Mouse (Mus musculus): Measurements from ENCODE around the gene Gm21972. TPM values are rescaled to one million over a fixed set of nuclear protein-coding genes. Genes with fewer than 3 reads are reported as not detected.

Gene Gm21972
- total and polyA plus RNA-seq, 3 experiments: 0.65 to 52.7 TPM; not detected in 1

DNA sequence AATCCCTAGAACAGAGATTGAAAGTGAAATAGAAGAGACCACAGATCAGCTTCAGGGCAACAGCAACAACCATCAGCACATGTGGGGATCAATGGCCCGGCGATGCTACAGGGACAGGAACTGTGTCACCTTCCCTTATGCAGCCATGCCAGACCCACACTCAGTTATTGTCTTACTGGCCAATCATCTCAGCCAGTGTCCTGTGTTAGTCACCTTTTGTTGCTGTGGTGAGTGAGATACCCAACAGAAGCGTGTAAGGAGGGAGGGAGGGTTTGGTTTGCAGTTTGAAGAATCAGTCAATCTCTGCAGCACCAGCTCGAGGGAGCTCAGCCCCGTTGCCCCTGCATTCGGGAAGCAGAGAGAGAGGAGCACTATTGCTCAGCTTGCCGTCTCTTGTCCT is 77.2 kb downstream of the Gm21972 start:
- no peaks in the 10 kb centered on the region for H3K9me3 ChIP-seq (replicated peaks; ENCODE audit: insufficient read depth, low read length)
- no peak overlapping the region for H3K27ac ChIP-seq (ENCODE audit: control insufficient read depth, low read depth, low read length)
- H3K9ac ChIP-seq (ENCODE audit: control insufficient read depth, low read depth, low read length, poor library complexity, severe bottlenecking): no peak overlapping the region
- H3K4me1 ChIP-seq (ENCODE audit: control insufficient read depth in 1 of 2, insufficient read depth in 2 of 2, low read length in 2 of 2): peaks cover 6 to 17% of the 10 kb centered on the region in 2 experiments
- no peaks in the 10 kb centered on the region for H3K27me3 ChIP-seq (ENCODE audit: control insufficient read depth in 1 of 2, insufficient read depth in 2 of 2, low read length in 2 of 2)
- peaks cover 0 to 14% of the 10 kb centered on the region in 2 experiments; a peak in 2 of 4 replicates for H3K36me3 ChIP-seq (ENCODE audit: control insufficient read depth in 1 of 2, insufficient read depth in 2 of 2, low read length in 2 of 2)
- no peak for TF ChIP-seq RAD21 (IDR thresholded peaks at IDR 0.05; ENCODE audit: low read depth, low read length)
- no peak for TF ChIP-seq MAFK (IDR thresholded peaks at IDR 0.05; ENCODE audit: borderline replicate concordance, low read depth, low read length)
- TF ChIP-seq HCFC1 (IDR thresholded peaks at IDR 0.05; ENCODE audit: low read depth, low read length): no peak
- TF ChIP-seq ZKSCAN1 (IDR thresholded peaks at IDR 0.05; ENCODE audit: low read depth, low read length): no peak
- TF ChIP-seq ZNF384 (IDR thresholded peaks at IDR 0.05; ENCODE audit: low read depth, low read length): no peak
- TF ChIP-seq ZMIZ1 (IDR thresholded peaks at IDR 0.05; ENCODE audit: low read depth, low read length): no peak
- no peak for TF ChIP-seq TCF12 (IDR thresholded peaks at IDR 0.05; ENCODE audit: low read depth, low read length)
- TF ChIP-seq ETS1 (IDR thresholded peaks at IDR 0.05; ENCODE audit: low read depth, low read length): no peak
- no peak for TF ChIP-seq CTCF (IDR thresholded peaks at IDR 0.05 in 2 of 3, conservative IDR thresholded peaks at IDR 0.05 in 1 of 3; ENCODE audit: control insufficient read depth in 1 of 3, insufficient read depth in 1 of 3, low read depth in 2 of 3, low read length in 3 of 3, poor library complexity in 1 of 3, severe bottlenecking in 1 of 3)
- no peak for TF ChIP-seq TBP (IDR thresholded peaks at IDR 0.05; ENCODE audit: low read depth, low read length)
- no peak for TF ChIP-seq POLR2AphosphoS2 (IDR thresholded peaks at IDR 0.05; ENCODE audit: low read length)
- no peak for TF ChIP-seq USF1 (IDR thresholded peaks at IDR 0.05; ENCODE audit: low read depth, low read length)
- TF ChIP-seq SMC3 (IDR thresholded peaks at IDR 0.05; ENCODE audit: low read depth, low read length): no peak
- no peak for TF ChIP-seq JUND (IDR thresholded peaks at IDR 0.05; ENCODE audit: low read depth, low read length)
- no peak for TF ChIP-seq MEF2A (IDR thresholded peaks at IDR 0.05; ENCODE audit: extremely low read depth, insufficient replicate concordance, low read depth, low read length, poor library complexity, severe bottlenecking)
- no peak for TF ChIP-seq CHD1 (IDR thresholded peaks at IDR 0.05; ENCODE audit: low read depth, low read length)
- no peak for TF ChIP-seq NELFE (IDR thresholded peaks at IDR 0.05; ENCODE audit: low read depth, low read length)
- TF ChIP-seq SIN3A (IDR thresholded peaks at IDR 0.05; ENCODE audit: low read length): no peak
- H3K4me3 ChIP-seq (ENCODE audit: control insufficient read depth in 1 of 2, insufficient read depth in 1 of 2, low read depth in 2 of 2, low read length in 2 of 2): no peak overlapping the region
- no peaks in the 10 kb centered on the region for H3K79me2 ChIP-seq (ENCODE audit: control insufficient read depth, insufficient read depth, low read length, poor library complexity)
- DNase-seq (ENCODE audit: low read depth, low spot score): no peak

DNA sequence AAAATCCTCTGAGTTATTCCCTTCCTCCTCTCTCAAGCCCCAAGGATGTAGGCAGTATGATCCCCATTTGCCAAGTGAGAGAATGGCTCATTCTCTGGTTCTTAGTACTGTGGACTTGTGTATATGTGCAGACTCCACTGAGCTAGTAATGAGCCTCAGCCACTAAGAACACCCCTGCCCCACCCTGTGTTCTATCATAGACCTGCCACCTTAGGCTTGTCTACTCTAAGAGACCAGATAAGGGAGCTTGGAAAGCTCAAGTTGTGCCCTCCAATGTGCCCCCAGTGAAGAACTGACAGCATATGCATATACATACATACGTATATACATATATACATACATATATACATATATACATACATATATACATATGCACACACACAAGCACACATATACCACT is 78.1 kb downstream of the Gm21972 start:
- no peak overlapping the region for H3K4me3 ChIP-seq (ENCODE audit: control insufficient read depth in 1 of 2, insufficient read depth in 1 of 2, low read depth in 2 of 2, low read length in 2 of 2)
- H3K4me1 ChIP-seq (ENCODE audit: control insufficient read depth in 1 of 2, insufficient read depth in 2 of 2, low read length in 2 of 2): peaks cover 13 to 22% of the 10 kb centered on the region in 2 experiments
- H3K79me2 ChIP-seq (ENCODE audit: control insufficient read depth, insufficient read depth, low read length, poor library complexity): no peaks in the 10 kb centered on the region
- H3K36me3 ChIP-seq (ENCODE audit: control insufficient read depth in 1 of 2, insufficient read depth in 2 of 2, low read length in 2 of 2): peaks cover 0 to 20% of the 10 kb centered on the region in 2 experiments; a peak in 2 of 4 replicates
- no peak for DNase-seq (ENCODE audit: low read depth, low spot score)
- no peak overlapping the region for H3K9ac ChIP-seq (ENCODE audit: control insufficient read depth, low read depth, low read length, poor library complexity, severe bottlenecking)
- no peak for TF ChIP-seq CTCF (IDR thresholded peaks at IDR 0.05 in 2 of 3, conservative IDR thresholded peaks at IDR 0.05 in 1 of 3; ENCODE audit: control insufficient read depth in 1 of 3, insufficient read depth in 1 of 3, low read depth in 2 of 3, low read length in 3 of 3, poor library complexity in 1 of 3, severe bottlenecking in 1 of 3)
- no peak for TF ChIP-seq GABPA (IDR thresholded peaks at IDR 0.05; ENCODE audit: low read depth, low read length)
- TF ChIP-seq ELF1 (IDR thresholded peaks at IDR 0.05; ENCODE audit: low read depth, low read length): no peak
- no peak for TF ChIP-seq EP300 (IDR thresholded peaks at IDR 0.05; ENCODE audit: low read depth in 1 of 2, low read length in 2 of 2)
- no peak for TF ChIP-seq NRF1 (IDR thresholded peaks at IDR 0.05; ENCODE audit: insufficient read depth, low read depth, low read length, poor library complexity, severe bottlenecking)
- TF ChIP-seq USF1 (IDR thresholded peaks at IDR 0.05; ENCODE audit: low read depth, low read length): no peak
- TF ChIP-seq RCOR1 (IDR thresholded peaks at IDR 0.05; ENCODE audit: low read depth, low read length): no peak
- TF ChIP-seq GATA1 (IDR thresholded peaks at IDR 0.05; ENCODE audit: low read depth, low read length): no peak
- TF ChIP-seq E2F4 (IDR thresholded peaks at IDR 0.05; ENCODE audit: borderline replicate concordance, low read depth, low read length): no peak
- TF ChIP-seq ZNF384 (IDR thresholded peaks at IDR 0.05; ENCODE audit: low read depth, low read length): no peak
- TF ChIP-seq BHLHE40 (IDR thresholded peaks at IDR 0.05; ENCODE audit: borderline replicate concordance, low read depth, low read length): no peak
- no peak for TF ChIP-seq RAD21 (IDR thresholded peaks at IDR 0.05; ENCODE audit: low read depth, low read length)
- TF ChIP-seq MYB (IDR thresholded peaks at IDR 0.05; ENCODE audit: low read depth, low read length): no peak
- no peak for TF ChIP-seq ZMIZ1 (IDR thresholded peaks at IDR 0.05; ENCODE audit: low read depth, low read length)
- TF ChIP-seq JUND (IDR thresholded peaks at IDR 0.05; ENCODE audit: low read depth, low read length): no peak
- H3K27me3 ChIP-seq (ENCODE audit: control insufficient read depth in 1 of 2, insufficient read depth in 2 of 2, low read length in 2 of 2): no peaks in the 10 kb centered on the region
- no peak overlapping the region for H3K27ac ChIP-seq (ENCODE audit: control insufficient read depth, low read depth, low read length)
- no peaks in the 10 kb centered on the region for H3K9me3 ChIP-seq (replicated peaks; ENCODE audit: insufficient read depth, low read length)

Data from MEL (cell line).